Mouse (Mus musculus) cerebellum, adult 11 months (tissue): ENCODE data around the gene Ift22.

ENCODE experiments used
- DNase-seq: peaks from one replicate; pipeline ENCODE4 v3.0.0; 2022

The Ift22 gene

GRCm38 (mm10) chr5:136907991-136908857, at the start of gene Ift22:
Gene Ift22 (plus strand): TSS chr5:136908150.
- DNase-seq = peak; percentile 90

- no peak for DNase-seq
Observed at GRCm38 (mm10) chr5:136861191-136861940, 46.6 kb upstream of the Ift22 start.

GRCm38 (mm10) chr5:136862806-136863205, 45.1 kb upstream of the Ift22 start:
- DNase-seq = no peak

- DNase-seq = no peak
Observed at GRCm38 (mm10) chr5:136863276-136863675, 44.7 kb upstream of the Ift22 start.

- DNase-seq = no peak
Observed at GRCm38 (mm10) chr5:136863961-136864674, 43.8 kb upstream of the Ift22 start.

- no peak for DNase-seq
Observed at GRCm38 (mm10) chr5:136867706-136868105, 40.2 kb upstream of the Ift22 start.

- no peak for DNase-seq
Observed at GRCm38 (mm10) chr5:136869451-136870114, 38.4 kb upstream of the Ift22 start.

- DNase-seq = no peak
Observed at GRCm38 (mm10) chr5:136872417-136872816, 35.5 kb upstream of the Ift22 start.

GRCm38 (mm10) chr5:136874271-136874670, 33.7 kb upstream of the Ift22 start:
- DNase-seq = no peak

- no peak for DNase-seq
Observed at GRCm38 (mm10) chr5:136880101-136880500, 27.8 kb upstream of the Ift22 start.

- DNase-seq = peak; percentile 47
Observed at GRCm38 (mm10) chr5:136881380-136882009, 26.5 kb upstream of the Ift22 start.

GRCm38 (mm10) chr5:136882055-136882787, 25.7 kb upstream of the Ift22 start:
- no peak for DNase-seq

GRCm38 (mm10) chr5:136882788-136883439, 25.0 kb upstream of the Ift22 start, which contains the start of gene Col26a1:
Gene Col26a1 (minus strand): TSS chr5:136883209.
- no peak for DNase-seq

GRCm38 (mm10) chr5:136886957-136887356, 21.0 kb upstream of the Ift22 start:
- no peak for DNase-seq

- DNase-seq = no peak
Observed at GRCm38 (mm10) chr5:136888539-136889355, 19.2 kb upstream of the Ift22 start.

- DNase-seq = no peak
Observed at GRCm38 (mm10) chr5:136894840-136895528, 13.0 kb upstream of the Ift22 start.

- DNase-seq = no peak
Observed at GRCm38 (mm10) chr5:136895529-136895963, 12.4 kb upstream of the Ift22 start.

- no peak for DNase-seq
Observed at GRCm38 (mm10) chr5:136904621-136905020, 3.3 kb upstream of the Ift22 start.

GRCm38 (mm10) chr5:136905630-136906029, 2.3 kb upstream of the Ift22 start:
- DNase-seq = no peak
